Mouse (Mus musculus): ENCODE data around the gene Nedd4.

GRCm38 (mm10) chr9:72781466-72781865 is 119.3 kb downstream of the Nedd4 start:
- TF ChIP-seq CTCF (IDR thresholded peaks at IDR 0.05) (no peak), POLR2A (IDR thresholded peaks at IDR 0.05; ENCODE audit: insufficient read depth, low read depth, low read length) (no peak), EP300 (IDR thresholded peaks at IDR 0.05; ENCODE audit: insufficient read depth, low read depth, low read length) (no peak)
